Mouse (Mus musculus) kidney, postnatal 4 days (tissue): ENCODE data around the gene Trabd2b.

Experiments used
- DNase-seq, 2 experiments: peaks; one replicate each; pipeline ENCODE4 v3.0.0; 2021; ENCODE audit warnings: mixed read lengths in 2 of 2

The Trabd2b gene

DNA sequence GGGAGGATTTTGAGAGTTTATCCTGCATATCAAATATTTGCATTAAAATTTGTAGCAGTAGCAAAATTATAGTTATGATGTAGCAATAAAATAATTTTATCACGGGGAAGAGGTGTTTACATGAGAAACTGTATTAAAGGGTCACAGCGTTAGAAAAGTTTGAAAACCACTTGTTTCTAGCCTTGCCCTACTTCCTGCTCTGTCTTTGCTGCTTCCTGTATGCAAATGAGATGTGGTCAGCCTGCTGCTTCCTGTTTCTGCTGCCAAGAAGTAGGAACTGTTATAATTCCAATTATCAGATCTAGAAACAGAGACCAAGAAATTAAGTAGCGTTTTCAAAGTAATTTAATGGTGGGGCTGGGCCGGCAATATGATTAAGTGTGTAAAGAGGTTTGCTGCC, 245.9 kb downstream of the Trabd2b start:
- no peak for DNase-seq

DNA sequence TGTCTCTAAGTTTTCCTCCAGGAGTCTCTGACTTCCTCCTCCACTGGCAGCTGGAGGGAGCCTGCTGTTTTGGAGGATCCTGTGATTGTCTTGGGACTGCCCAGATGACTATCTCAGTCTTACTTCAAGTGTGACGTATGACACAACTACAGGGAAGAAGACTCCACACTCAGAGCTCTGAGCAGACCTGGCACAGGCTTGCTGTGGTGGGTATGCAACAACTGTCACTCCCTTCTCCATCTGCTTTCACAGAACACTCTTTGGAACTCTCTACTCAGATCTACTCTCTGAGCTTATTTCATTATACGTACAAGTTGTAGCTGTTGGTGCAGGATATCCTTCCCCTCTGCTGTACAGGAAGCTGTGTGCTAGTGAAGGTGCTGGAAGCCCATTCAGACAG, 251.4 kb downstream of the Trabd2b start:
- no peak for DNase-seq

DNA sequence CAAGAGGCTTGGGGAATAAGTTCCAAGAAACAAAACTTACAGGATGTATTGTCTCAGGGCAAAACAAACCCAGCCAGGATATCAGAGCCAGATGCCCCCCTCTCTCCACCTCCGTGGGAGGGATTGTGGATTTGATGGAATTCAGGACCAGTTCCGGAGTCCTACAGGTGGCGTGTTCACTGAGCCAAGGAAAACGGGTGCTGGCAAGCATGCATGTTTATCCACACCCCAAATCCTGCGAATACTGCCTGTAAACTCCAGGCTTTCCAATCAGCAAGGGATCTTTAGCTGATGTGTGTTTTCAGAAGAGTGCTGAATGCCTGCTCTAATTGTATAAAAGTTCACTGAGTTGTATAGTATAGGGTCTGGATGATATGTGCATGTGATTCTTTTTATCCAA, 253.4 kb downstream of the Trabd2b start:
- no peak for DNase-seq

DNA sequence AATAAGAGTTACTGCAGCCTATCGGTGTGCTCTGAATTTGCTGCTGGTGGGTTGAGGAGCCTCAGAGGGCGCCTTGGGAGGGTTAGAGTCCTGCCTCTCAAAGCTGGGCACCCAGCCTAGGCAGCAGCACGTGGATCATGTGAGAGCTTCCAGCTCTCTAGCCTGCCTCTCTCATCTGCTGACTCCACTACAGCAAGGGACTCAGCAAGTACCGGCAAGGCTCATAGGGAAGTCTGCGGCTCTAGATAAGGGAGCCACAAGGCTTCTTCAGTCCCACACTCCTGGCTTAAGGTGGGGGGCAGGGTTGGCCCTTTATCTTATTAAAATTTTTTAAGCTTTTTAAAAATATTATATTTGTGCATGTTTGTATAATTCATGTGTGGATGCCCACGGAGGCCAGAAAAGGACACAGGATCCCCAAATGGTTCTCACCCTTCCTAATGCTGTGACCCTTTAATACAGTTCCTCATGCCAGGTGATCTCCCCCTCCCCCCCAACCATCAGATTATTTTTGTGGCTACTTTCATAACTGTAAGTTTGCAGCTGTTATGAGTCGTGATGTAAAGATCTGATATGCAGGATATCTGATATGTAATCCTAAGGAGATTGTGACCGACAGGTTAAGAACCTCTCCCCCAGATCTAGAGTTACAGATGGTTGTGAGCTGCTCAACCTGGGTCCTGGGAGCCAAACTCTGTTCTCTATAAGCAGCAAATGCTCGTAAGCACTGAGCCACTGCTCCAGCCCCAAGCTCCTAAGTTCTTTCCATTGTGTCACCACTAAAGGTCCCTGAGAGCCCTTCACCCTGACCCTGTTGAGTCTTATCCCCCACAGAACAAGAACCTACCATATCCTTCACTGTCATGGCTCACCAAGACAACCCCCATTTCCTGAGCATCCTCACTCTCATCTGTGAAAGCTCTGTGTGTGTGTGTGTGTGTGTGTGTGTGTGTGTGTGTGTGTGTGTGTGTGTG, 257.8 kb downstream of the Trabd2b start:
- no peak for DNase-seq
